Mouse (Mus musculus): Measurements from ENCODE around the gene Olfr1013. TPM values are rescaled to one million over a fixed set of nuclear protein-coding genes. Genes with fewer than 3 reads are reported as not detected.

Olfr1013 gene
- not detected in 2 replicates for polyA plus RNA-seq (2016; fragmentation: Nextera tagmentation; extraction: Ambion mirVana)

DNA sequence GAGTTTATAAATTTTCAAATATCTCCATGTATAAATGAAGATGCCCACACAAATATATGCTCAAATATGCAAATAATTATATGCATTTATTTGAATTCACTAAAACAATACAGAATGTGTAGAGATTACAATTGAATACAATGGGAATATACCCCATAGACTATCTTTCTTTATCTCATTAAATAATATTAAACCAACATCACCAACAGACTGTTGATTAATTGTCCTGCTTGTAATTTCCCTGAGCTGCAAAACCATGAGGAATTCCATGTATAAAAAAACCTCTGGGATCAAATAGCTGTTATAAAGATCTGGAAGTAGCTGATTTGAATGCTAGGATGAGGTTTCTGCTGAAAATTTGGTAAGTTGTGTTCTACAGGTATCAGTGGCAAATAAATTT is at the start of gene Olfr1013:
TSS of gene Olfr1013 (plus strand) at position 301 of the 400 bp plus-strand sequence.
- ATAC-seq (ENCODE audit: low FRiP score, low read depth): no peak
- H3K4me3 ChIP-seq: no peak within 1 kb of the TSS
- H3K9ac ChIP-seq (replicated peaks): no peak within 1 kb of the TSS
- H3K27me3 ChIP-seq: no peaks in the 10 kb centered on the region
- no peaks in the 10 kb centered on the region for H3K4me1 ChIP-seq
- H3K4me2 ChIP-seq (replicated peaks): no peak within 1 kb of the TSS
- no peaks in the 10 kb centered on the region for H3K9me3 ChIP-seq
- H3K36me3 ChIP-seq: no peaks in the 10 kb centered on the region
- no peak within 1 kb of the TSS for H3K27ac ChIP-seq (replicated peaks)

DNA sequence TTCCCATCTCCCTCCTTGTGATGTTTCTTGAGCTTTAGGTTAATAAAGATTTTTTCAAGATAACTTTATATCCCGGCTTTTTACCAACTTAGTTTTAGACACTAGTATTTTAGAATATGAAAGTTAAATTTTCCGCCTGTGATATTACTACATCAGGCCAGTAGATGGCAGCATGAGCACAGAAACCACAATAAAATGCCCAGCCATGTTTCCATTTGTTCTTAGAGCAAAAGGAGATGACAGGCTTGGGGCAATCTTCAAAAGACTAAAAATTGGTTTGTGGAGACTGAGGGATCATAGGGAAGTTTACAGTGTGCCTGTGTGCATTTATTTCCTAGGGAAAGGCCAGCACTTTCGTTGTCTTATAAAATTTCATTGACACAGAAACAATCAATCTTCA is 41.1 kb upstream of the Olfr1013 start:
- Histone ChIP-seq H3K36me3 (no peaks in the 10 kb centered on the region), H3K9ac (replicated peaks) (no peak overlapping the region), H3K9me3 (no peaks in the 10 kb centered on the region), H3K4me1 (no peaks in the 10 kb centered on the region), H3K27ac (replicated peaks) (no peak overlapping the region), H3K27me3 (no peaks in the 10 kb centered on the region), H3K4me3 (no peak overlapping the region), H3K4me2 (replicated peaks) (no peak overlapping the region)
- whole genome bisulfite sequencing: 18% methylated on average over 3 of the region's 3 CpGs
- peak; percentile 70; the same call in 1 of the 2 replicates for ATAC-seq (ENCODE audit: low FRiP score, low read depth)

DNA sequence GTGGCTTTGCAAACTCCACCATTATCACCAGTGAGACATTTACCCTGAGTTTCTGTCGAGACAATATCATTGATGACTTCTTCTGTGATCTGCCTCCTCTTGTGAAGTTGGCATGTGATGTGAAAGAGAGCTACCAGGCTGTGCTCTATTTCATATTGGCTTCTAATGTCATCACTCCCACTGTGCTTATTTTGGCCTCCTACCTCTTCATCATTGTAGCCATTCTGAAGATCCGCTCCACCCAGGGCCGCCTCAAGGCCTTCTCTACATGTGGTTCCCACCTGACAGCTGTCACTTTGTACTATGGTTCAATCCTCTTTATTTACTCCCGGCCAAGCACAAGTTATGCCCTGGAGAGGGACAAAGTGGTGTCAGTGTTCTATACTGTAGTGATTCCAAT is 13.1 kb upstream of the Olfr1013 start:
- Histone ChIP-seq H3K36me3 (no peaks in the 10 kb centered on the region), H3K27me3 (no peaks in the 10 kb centered on the region), H3K9me3 (no peaks in the 10 kb centered on the region), H3K4me1 (no peaks in the 10 kb centered on the region), H3K4me2 (replicated peaks) (no peak overlapping the region), H3K9ac (replicated peaks) (no peak overlapping the region), H3K4me3 (no peak overlapping the region), H3K27ac (replicated peaks) (no peak overlapping the region)
- no peak for ATAC-seq (ENCODE audit: low FRiP score, low read depth)
- 82% methylated on average over 4 of the region's 4 CpGs for WGBS

DNA sequence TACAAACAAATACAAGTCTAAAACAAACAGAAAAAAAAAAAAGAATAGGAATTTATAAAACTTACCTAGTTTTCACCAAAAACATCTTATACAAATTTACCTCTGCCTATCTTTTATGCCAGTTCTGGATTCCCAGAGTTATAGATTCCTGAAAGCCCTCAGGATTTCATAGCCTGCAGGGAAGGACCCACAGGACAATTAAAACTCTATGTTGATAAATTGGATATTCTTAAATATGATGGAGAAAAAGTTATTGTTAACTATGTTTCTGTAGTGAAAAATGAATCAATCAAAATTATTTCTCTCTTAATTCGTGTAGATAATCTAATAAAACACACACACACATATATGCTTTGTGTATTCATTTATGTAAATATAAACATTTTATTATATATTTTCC is 4.2 kb upstream of the Olfr1013 start, which contains the start of gene Olfr1012:
TSS of gene Olfr1012 (minus strand) at position 101 of the 400 bp plus-strand sequence.
- Histone ChIP-seq H3K4me1 (no peaks in the 10 kb centered on the region), H3K4me2 (replicated peaks) (no peak within 1 kb of the TSS), H3K27me3 (no peaks in the 10 kb centered on the region), H3K4me3 (no peak within 1 kb of the TSS), H3K9me3 (no peaks in the 10 kb centered on the region), H3K27ac (replicated peaks) (no peak within 1 kb of the TSS), H3K36me3 (no peaks in the 10 kb centered on the region), H3K9ac (replicated peaks) (no peak within 1 kb of the TSS)
- 86% methylated on average over 1 of the region's 1 CpGs for WGBS
- ATAC-seq (ENCODE audit: low FRiP score, low read depth): no peak

DNA sequence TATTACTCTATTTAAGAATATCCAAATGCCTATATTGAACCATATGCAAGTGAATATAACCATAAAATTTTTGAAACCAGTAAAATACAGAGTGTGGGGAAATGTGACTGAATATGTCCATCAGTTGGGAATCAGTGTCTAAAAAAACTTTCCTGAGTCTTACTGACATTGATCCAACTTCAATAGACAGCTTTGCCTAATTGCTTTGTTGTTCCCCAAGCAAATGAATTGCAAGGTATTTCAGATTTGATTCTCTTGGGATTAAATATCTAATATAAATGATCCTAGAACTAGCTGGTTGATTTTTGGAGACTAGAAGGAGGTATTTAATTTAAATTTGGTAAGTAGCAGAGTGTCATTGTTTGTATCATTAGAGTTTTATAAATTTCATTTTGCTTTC is 5.5 kb downstream of the Olfr1013 start, which contains the start of gene Olfr1014:
TSS of gene Olfr1014 (plus strand) at position 301 of the 400 bp plus-strand sequence.
- H3K9ac ChIP-seq (replicated peaks): no peak within 1 kb of the TSS
- H3K4me2 ChIP-seq (replicated peaks): no peak within 1 kb of the TSS
- no peaks in the 10 kb centered on the region for H3K36me3 ChIP-seq
- no peak within 1 kb of the TSS for H3K27ac ChIP-seq (replicated peaks)
- no peak within 1 kb of the TSS for H3K4me3 ChIP-seq
- no peak for ATAC-seq (ENCODE audit: low FRiP score, low read depth)
- no peaks in the 10 kb centered on the region for H3K4me1 ChIP-seq
- no peaks in the 10 kb centered on the region for H3K9me3 ChIP-seq
- H3K27me3 ChIP-seq: no peaks in the 10 kb centered on the region

DNA sequence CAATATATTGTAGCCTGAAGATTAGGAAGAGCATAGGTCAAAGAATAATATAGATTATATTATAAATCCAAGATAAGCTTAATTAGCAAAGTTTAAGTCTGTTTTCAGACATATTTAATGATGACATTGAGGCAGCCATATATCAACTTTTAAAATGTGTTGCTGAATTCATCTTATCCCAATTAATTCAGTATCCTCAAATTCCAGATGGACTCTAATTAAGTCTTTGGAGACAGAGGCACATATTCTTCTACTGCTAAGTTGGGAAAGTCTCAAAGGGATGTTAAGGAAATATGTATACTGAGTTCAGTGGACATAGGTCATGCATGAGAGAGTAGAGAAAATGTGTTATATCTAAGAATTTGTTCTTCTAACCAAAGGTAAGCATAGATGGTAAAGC is 14.8 kb downstream of the Olfr1013 start, which contains the start of gene Olfr1015:
TSS of gene Olfr1015 (plus strand) at position 301 of the 400 bp plus-strand sequence.
- Histone ChIP-seq H3K4me1 (no peaks in the 10 kb centered on the region), H3K4me2 (replicated peaks) (no peak within 1 kb of the TSS), H3K36me3 (no peaks in the 10 kb centered on the region), H3K9ac (replicated peaks) (no peak within 1 kb of the TSS), H3K9me3 (no peaks in the 10 kb centered on the region), H3K27ac (replicated peaks) (no peak within 1 kb of the TSS), H3K4me3 (no peak within 1 kb of the TSS), H3K27me3 (no peaks in the 10 kb centered on the region)
- no peak for ATAC-seq (ENCODE audit: low FRiP score, low read depth)

DNA sequence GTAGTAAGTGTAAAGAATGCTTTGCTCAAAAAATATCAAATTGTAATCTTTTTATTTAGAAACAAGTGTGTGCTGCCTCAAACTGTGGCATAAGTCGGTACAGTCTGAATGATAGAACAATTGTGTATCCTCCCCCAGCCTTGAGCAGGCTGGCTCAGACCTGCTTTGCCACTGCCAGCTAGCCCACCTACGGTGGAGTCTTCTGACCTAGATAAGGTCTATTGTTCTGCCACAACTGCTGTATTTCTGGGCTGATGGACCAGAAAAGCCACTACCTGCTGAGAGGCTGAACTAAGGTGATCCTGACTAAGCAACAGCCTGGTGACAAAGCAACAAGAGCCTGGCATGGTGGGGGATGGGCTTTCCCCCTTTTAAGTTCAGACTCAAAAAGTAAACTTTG is 25.4 kb downstream of the Olfr1013 start:
- Histone ChIP-seq H3K4me3 (no peak overlapping the region), H3K27ac (replicated peaks) (no peak overlapping the region), H3K9me3 (no peaks in the 10 kb centered on the region), H3K4me2 (replicated peaks) (no peak overlapping the region), H3K4me1 (no peaks in the 10 kb centered on the region), H3K27me3 (no peaks in the 10 kb centered on the region), H3K9ac (replicated peaks) (no peak overlapping the region), H3K36me3 (no peaks in the 10 kb centered on the region)
- WGBS: 20% methylated on average over 2 of the region's 2 CpGs
- ATAC-seq (ENCODE audit: low FRiP score, low read depth): peak; percentile 27; the same call in 1 of the 2 replicates

DNA sequence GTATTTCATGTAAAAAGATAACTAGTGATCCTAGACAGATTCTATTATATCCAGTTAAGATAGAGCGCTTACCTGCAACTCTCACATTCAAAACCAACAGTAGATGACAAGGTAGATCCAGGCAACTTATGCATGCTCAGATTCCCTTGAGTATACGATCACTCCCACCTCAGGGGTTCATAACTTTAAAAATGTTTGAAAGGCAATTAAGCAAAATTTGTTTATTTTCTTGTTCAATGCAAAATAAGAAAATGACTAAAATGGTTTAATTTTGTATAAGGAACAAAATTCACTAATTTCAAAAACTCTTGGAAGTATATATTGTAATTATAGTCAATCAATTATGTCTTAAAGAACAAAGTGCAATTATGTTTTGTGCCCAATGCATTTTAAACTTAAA is 35.5 kb downstream of the Olfr1013 start, which contains the start of gene Olfr1016:
TSS of gene Olfr1016 (minus strand) at position 101 of the 400 bp plus-strand sequence.
- H3K27ac ChIP-seq (replicated peaks): no peak within 1 kb of the TSS
- 97% methylated on average over 2 of the region's 2 CpGs for WGBS
- H3K4me1 ChIP-seq: no peaks in the 10 kb centered on the region
- no peak within 1 kb of the TSS for H3K4me3 ChIP-seq
- H3K36me3 ChIP-seq: no peaks in the 10 kb centered on the region
- ATAC-seq (ENCODE audit: low FRiP score, low read depth): no peak
- H3K9ac ChIP-seq (replicated peaks): no peak within 1 kb of the TSS
- no peak within 1 kb of the TSS for H3K4me2 ChIP-seq (replicated peaks)
- no peaks in the 10 kb centered on the region for H3K27me3 ChIP-seq
- no peaks in the 10 kb centered on the region for H3K9me3 ChIP-seq

DNA sequence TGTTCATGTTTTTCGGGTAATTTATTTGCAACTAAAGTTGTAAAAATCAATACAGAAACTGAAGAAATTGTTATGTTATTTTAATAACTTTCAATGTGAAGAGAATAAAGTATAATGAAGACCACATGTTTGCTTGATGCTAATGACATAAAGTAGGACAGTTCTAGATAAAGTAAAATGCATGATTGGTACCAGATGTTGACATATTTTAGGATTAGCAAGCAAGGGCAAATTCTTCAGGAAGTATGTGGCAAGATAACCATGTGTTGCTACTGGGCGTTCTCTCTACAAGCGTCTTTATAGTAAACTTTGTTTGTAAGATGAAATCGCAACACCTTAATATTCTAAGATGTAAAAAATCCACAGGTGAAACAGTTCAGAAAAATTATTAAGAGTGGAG is 37.6 kb downstream of the Olfr1013 start:
- H3K27ac ChIP-seq (replicated peaks): no peak overlapping the region
- no peaks in the 10 kb centered on the region for H3K9me3 ChIP-seq
- no peak overlapping the region for H3K9ac ChIP-seq (replicated peaks)
- no peak for ATAC-seq (ENCODE audit: low FRiP score, low read depth)
- WGBS: 85% methylated on average over 4 of the region's 4 CpGs
- no peak overlapping the region for H3K4me2 ChIP-seq (replicated peaks)
- no peaks in the 10 kb centered on the region for H3K27me3 ChIP-seq
- H3K36me3 ChIP-seq: no peaks in the 10 kb centered on the region
- H3K4me3 ChIP-seq: no peak overlapping the region
- no peaks in the 10 kb centered on the region for H3K4me1 ChIP-seq

DNA sequence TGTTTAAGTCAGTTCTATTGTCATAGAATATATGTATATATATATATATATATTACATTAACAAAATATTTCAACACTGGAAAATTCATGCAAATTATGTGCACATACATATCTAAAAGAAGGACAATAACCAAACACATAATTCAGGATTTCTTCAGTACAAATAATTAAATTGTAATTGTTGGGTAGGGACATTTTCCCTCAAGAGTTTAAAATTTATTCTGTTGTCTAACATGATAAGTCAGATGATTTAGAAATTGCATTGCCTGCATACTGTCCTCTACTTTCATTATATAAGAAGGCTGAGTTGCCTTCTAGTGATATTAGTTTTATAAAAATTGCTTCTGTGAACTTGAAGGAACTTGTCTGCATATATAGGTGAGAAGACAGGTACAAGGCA is 51.3 kb downstream of the Olfr1013 start, which contains the start of gene Olfr1018:
TSS of gene Olfr1018 (plus strand) at position 301 of the 400 bp plus-strand sequence.
- Histone ChIP-seq H3K4me1 (no peaks in the 10 kb centered on the region), H3K9ac (replicated peaks) (no peak within 1 kb of the TSS), H3K4me3 (no peak within 1 kb of the TSS), H3K9me3 (no peaks in the 10 kb centered on the region), H3K27ac (replicated peaks) (no peak within 1 kb of the TSS), H3K4me2 (replicated peaks) (no peak within 1 kb of the TSS), H3K36me3 (no peaks in the 10 kb centered on the region), H3K27me3 (no peaks in the 10 kb centered on the region)
- ATAC-seq (ENCODE audit: low FRiP score, low read depth): no peak

Other genes with a start within 250 kb of the Olfr1013 start
- gene 4833423E24Rik, start 248.1 kb upstream of the Olfr1013 start, polyA plus RNA-seq (2016; fragmentation: Nextera tagmentation; extraction: Ambion mirVana): not detected in 2 replicates
- not detected in 2 replicates for gene Olfr996, start 187.9 kb upstream of the Olfr1013 start, polyA plus RNA-seq (2016; fragmentation: Nextera tagmentation; extraction: Ambion mirVana)
- gene Olfr998, start 178.2 kb upstream of the Olfr1013 start, polyA plus RNA-seq (2016; fragmentation: Nextera tagmentation; extraction: Ambion mirVana): not detected in 2 replicates
- gene Olfr1000, start 155.2 kb upstream of the Olfr1013 start, polyA plus RNA-seq (2016; fragmentation: Nextera tagmentation; extraction: Ambion mirVana): not detected in 2 replicates
- gene Olfr1002, start 116.4 kb upstream of the Olfr1013 start, polyA plus RNA-seq (2016; fragmentation: Nextera tagmentation; extraction: Ambion mirVana): not detected in 2 replicates
- gene Olfr154, start 102.6 kb upstream of the Olfr1013 start, polyA plus RNA-seq (2016; fragmentation: Nextera tagmentation; extraction: Ambion mirVana): not detected in 2 replicates
- gene Olfr1006, start 88.3 kb upstream of the Olfr1013 start, polyA plus RNA-seq (2016; fragmentation: Nextera tagmentation; extraction: Ambion mirVana): not detected in 2 replicates
- gene Olfr1008, start 77.7 kb upstream of the Olfr1013 start, polyA plus RNA-seq (2016; fragmentation: Nextera tagmentation; extraction: Ambion mirVana): not detected in 2 replicates
- not detected in 2 replicates for gene Olfr1009, start 51.7 kb upstream of the Olfr1013 start, polyA plus RNA-seq (2016; fragmentation: Nextera tagmentation; extraction: Ambion mirVana)
- not detected in 2 replicates for gene Olfr1012, start 4.3 kb upstream of the Olfr1013 start, polyA plus RNA-seq (2016; fragmentation: Nextera tagmentation; extraction: Ambion mirVana)
- gene Olfr1014, start 5.6 kb downstream of the Olfr1013 start, polyA plus RNA-seq (2016; fragmentation: Nextera tagmentation; extraction: Ambion mirVana): not detected in 2 replicates
- not detected in 2 replicates for gene Olfr1015, start 14.9 kb downstream of the Olfr1013 start, polyA plus RNA-seq (2016; fragmentation: Nextera tagmentation; extraction: Ambion mirVana)
- not detected in 2 replicates for gene Olfr1016, start 35.4 kb downstream of the Olfr1013 start, polyA plus RNA-seq (2016; fragmentation: Nextera tagmentation; extraction: Ambion mirVana)
- not detected in 2 replicates for gene Olfr1018, start 51.4 kb downstream of the Olfr1013 start, polyA plus RNA-seq (2016; fragmentation: Nextera tagmentation; extraction: Ambion mirVana)
- gene Olfr1019, start 78.4 kb downstream of the Olfr1013 start, polyA plus RNA-seq (2016; fragmentation: Nextera tagmentation; extraction: Ambion mirVana): not detected in 2 replicates
- gene Olfr1020, start 79.9 kb downstream of the Olfr1013 start, polyA plus RNA-seq (2016; fragmentation: Nextera tagmentation; extraction: Ambion mirVana): not detected in 2 replicates
- gene Olfr1022, start 101.5 kb downstream of the Olfr1013 start, polyA plus RNA-seq (2016; fragmentation: Nextera tagmentation; extraction: Ambion mirVana): not detected in 2 replicates
- not detected in 2 replicates for gene Olfr1023, start 118.5 kb downstream of the Olfr1013 start, polyA plus RNA-seq (2016; fragmentation: Nextera tagmentation; extraction: Ambion mirVana)
- not detected in 2 replicates for gene Olfr1024, start 138.0 kb downstream of the Olfr1013 start, polyA plus RNA-seq (2016; fragmentation: Nextera tagmentation; extraction: Ambion mirVana)
- not detected in 2 replicates for gene Olfr1025-ps1, start 148.1 kb downstream of the Olfr1013 start, polyA plus RNA-seq (2016; fragmentation: Nextera tagmentation; extraction: Ambion mirVana)
- gene Olfr1026, start 154.5 kb downstream of the Olfr1013 start, polyA plus RNA-seq (2016; fragmentation: Nextera tagmentation; extraction: Ambion mirVana): not detected in 2 replicates
- gene Olfr1028, start 183.3 kb downstream of the Olfr1013 start, polyA plus RNA-seq (2016; fragmentation: Nextera tagmentation; extraction: Ambion mirVana): not detected in 2 replicates
- gene Olfr1029, start 206.8 kb downstream of the Olfr1013 start, polyA plus RNA-seq (2016; fragmentation: Nextera tagmentation; extraction: Ambion mirVana): not detected in 2 replicates
- not detected in 2 replicates for gene Olfr1030, start 212.2 kb downstream of the Olfr1013 start, polyA plus RNA-seq (2016; fragmentation: Nextera tagmentation; extraction: Ambion mirVana)
- not detected in 2 replicates for gene Olfr1031, start 223.2 kb downstream of the Olfr1013 start, polyA plus RNA-seq (2016; fragmentation: Nextera tagmentation; extraction: Ambion mirVana)
- gene Olfr1032, start 238.4 kb downstream of the Olfr1013 start, polyA plus RNA-seq (2016; fragmentation: Nextera tagmentation; extraction: Ambion mirVana): not detected in 2 replicates